Mouse (Mus musculus): ENCODE data around the gene Zbtb22. TPM values are rescaled to one million over a fixed set of nuclear protein-coding genes. Genes with fewer than 3 reads are reported as not detected.
A peak's percentile ranks its signal among the peaks of the same experiment; 100 is the strongest.

Zbtb22 gene
- polyA plus RNA-seq, 1 experiment from 2014 or later: 17.0 TPM

DNA sequence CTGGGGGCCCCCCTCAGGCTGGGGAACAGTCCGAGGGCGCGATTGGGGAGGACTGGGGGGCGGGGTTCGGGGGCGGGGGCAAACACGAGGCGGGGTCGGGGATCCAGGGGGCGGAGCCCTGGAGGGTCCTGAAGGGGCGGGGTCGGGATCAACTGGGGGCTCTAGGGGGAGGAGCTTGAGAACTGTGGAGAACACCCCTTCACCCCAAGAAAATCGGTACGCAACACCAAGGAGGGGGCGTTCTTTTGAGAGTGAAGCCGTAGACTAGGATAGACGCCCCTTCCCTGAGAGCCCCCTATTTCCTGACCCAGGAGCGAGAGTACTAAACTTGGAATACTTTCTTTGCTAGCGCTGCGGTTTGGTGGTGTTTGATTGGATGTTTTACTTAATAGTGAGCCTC is 590 bp downstream of the Zbtb22 start:
- Histone ChIP-seq H3K9ac (peak overlapping the region; percentile 78), H3K9me3 (replicated peaks) (no peaks in the 10 kb centered on the region), H3K27me3 (replicated peaks) (no peaks in the 10 kb centered on the region), H3K4me2 (peak overlapping the region; percentile 79), H3K27ac (ENCODE audit: poor library complexity, severe bottlenecking) (peak overlapping the region; percentile 84), H3K36me3 (peaks cover 54% of the 10 kb centered on the region), H3K4me3 (peak overlapping the region; percentile 71), H3K4me1 (replicated peaks) (peaks cover 42% of the 10 kb centered on the region)
- ATAC-seq (ENCODE audit: insufficient number of reproducible peaks, low FRiP score): peak; percentile 35
- WGBS: under 1% methylated on average over 12 of the region's 20 CpGs

GRCm38 (mm10) chr17:33916847-33917655 is 1.3 kb downstream of the Zbtb22 start:
- H3K9ac ChIP-seq: peak overlapping the region; percentile 69
- no peak for ATAC-seq (ENCODE audit: insufficient number of reproducible peaks, low FRiP score)
- no peak overlapping the region for H3K27ac ChIP-seq (ENCODE audit: poor library complexity, severe bottlenecking)
- no peaks in the 10 kb centered on the region for H3K9me3 ChIP-seq (replicated peaks)
- peak overlapping the region; percentile 79 for H3K4me2 ChIP-seq
- H3K36me3 ChIP-seq: peaks cover 47% of the 10 kb centered on the region
- WGBS: 70% methylated on average over 31 of the region's 31 CpGs
- H3K27me3 ChIP-seq (replicated peaks): no peaks in the 10 kb centered on the region
- peak overlapping the region; percentile 71 for H3K4me3 ChIP-seq
- H3K4me1 ChIP-seq (replicated peaks): peaks cover 42% of the 10 kb centered on the region

GRCm38 (mm10) chr17:33917656-33918292 is 2.1 kb downstream of the Zbtb22 start:
- 82% methylated on average over 18 of the region's 18 CpGs for WGBS
- H3K9me3 ChIP-seq (replicated peaks): no peaks in the 10 kb centered on the region
- H3K9ac ChIP-seq: no peak overlapping the region
- H3K27ac ChIP-seq (ENCODE audit: poor library complexity, severe bottlenecking): no peak overlapping the region
- H3K4me1 ChIP-seq (replicated peaks): peaks cover 42% of the 10 kb centered on the region
- H3K4me2 ChIP-seq: peak overlapping the region; percentile 94; the same call in 1 of the 2 replicates
- no peaks in the 10 kb centered on the region for H3K27me3 ChIP-seq (replicated peaks)
- no peak for ATAC-seq (ENCODE audit: insufficient number of reproducible peaks, low FRiP score)
- peaks cover 40% of the 10 kb centered on the region for H3K36me3 ChIP-seq
- H3K4me3 ChIP-seq: no peak overlapping the region

DNA sequence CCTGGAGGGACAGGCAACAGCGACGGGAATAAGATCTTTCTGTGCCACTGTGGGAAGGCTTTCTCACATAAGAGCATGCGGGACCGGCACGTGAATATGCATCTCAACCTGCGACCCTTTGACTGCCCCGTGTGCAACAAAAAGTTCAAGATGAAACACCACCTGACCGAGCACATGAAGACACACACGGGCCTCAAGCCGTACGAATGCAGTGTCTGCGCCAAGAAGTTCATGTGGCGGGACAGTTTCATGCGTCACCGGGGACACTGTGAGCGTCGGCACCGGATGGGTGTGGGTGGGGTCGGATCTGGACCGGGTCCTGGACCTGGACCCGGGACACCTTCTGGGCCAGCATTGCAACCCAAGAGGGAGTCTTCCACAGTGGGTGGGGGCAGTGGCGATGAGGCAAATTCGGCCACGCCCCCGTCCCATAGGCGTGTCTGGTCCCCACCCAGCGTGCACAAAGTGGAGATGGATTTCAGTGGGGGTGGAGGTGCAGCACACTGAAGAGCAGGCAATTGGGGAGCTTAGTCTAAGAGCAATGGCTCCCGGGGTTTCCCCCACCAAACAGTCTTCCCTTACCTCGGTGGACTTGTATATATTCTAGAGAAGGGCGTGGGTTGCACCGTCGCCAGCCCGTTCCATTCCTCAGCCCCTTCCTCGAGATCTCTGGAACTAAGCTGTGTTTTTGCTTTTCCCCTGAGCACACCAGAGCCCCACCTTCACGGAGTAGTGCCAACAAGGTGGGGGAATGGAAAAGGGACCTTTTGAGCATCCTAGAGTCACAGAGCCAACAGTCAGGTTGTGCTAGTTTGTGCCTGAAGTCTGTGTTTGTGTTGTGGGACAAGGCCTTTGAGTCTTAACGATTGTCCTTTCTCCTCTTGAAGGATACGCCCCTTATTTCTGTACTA is 2.8 kb downstream of the Zbtb22 start:
- peak overlapping the region; percentile 86; the same call in 1 of the 2 replicates for H3K9ac ChIP-seq
- 56% methylated on average over 37 of the region's 37 CpGs for WGBS
- peak overlapping the region; percentile 94 for H3K4me2 ChIP-seq
- H3K27me3 ChIP-seq (replicated peaks): no peaks in the 10 kb centered on the region
- H3K4me1 ChIP-seq (replicated peaks): peaks cover 42% of the 10 kb centered on the region
- H3K9me3 ChIP-seq (replicated peaks): no peaks in the 10 kb centered on the region
- H3K36me3 ChIP-seq: peaks cover 33% of the 10 kb centered on the region
- no peak for ATAC-seq (ENCODE audit: insufficient number of reproducible peaks, low FRiP score)
- H3K4me3 ChIP-seq: peak overlapping the region; percentile 75
- H3K27ac ChIP-seq (ENCODE audit: poor library complexity, severe bottlenecking): peak overlapping the region; percentile 44; the same call in 1 of the 2 replicates

DNA sequence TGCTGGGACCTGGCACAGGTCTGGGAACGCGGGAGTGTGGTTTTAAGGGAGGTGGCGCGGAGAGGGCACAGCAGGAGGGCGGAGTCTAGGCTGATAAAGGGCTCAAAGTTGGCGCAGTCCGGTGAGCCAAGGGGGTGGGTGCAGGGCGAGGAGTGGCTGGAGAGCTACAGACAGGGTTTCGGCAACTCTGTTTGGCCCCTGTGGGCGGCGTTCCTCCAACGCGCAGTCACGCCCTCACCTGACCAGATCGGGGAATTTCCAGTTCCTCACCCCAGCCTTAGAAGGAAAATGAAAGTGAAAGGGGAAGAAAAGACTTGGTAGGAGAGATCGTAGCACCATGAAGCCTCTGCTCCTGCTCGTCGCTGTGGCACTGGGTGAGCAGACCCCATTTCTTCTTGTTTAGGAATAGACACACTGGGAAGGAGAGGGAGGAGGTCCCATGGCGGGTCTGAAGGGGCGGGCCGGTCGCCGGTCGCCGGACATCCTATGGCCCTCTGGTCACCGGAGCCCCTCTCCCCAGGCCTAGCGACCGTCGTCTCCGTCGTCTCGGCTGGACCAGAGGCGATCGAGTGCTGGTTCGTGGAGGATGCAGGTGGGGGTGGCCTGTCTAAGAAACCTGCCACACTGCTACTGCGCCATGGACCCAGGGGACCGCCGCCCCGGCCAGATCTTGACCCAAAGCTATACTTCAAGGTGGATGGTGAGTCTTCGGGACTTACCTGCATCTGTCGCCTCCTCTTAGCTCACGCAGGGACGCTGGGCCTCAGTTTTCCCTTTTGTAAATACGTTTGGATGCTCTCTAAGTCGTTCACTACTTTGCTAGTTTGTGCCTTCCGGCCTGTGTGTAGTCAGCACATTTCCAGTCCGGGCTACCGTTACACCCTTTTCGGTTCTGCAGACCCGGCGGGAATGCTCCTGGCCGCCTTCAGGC is 3.9 kb downstream of the Zbtb22 start:
- H3K4me3 ChIP-seq: peak overlapping the region; percentile 75
- H3K4me2 ChIP-seq: peak overlapping the region; percentile 94
- H3K4me1 ChIP-seq (replicated peaks): peaks cover 41% of the 10 kb centered on the region
- H3K36me3 ChIP-seq: peaks cover 23% of the 10 kb centered on the region
- peak overlapping the region; percentile 86 for H3K9ac ChIP-seq
- H3K9me3 ChIP-seq (replicated peaks): no peaks in the 10 kb centered on the region
- WGBS: under 1% methylated on average over 52 of the region's 52 CpGs
- no peaks in the 10 kb centered on the region for H3K27me3 ChIP-seq (replicated peaks)
- peak overlapping the region; percentile 44 for H3K27ac ChIP-seq (ENCODE audit: poor library complexity, severe bottlenecking)
- ATAC-seq (ENCODE audit: insufficient number of reproducible peaks, low FRiP score): peak; percentile 65

GRCm38 (mm10) chr17:33920282-33921097 is 4.8 kb downstream of the Zbtb22 start:
- Histone ChIP-seq H3K27ac (ENCODE audit: poor library complexity, severe bottlenecking) (peak overlapping the region; percentile 44), H3K9ac (peak overlapping the region; percentile 86), H3K4me2 (peak overlapping the region; percentile 94), H3K9me3 (replicated peaks) (no peaks in the 10 kb centered on the region), H3K4me3 (peak overlapping the region; percentile 75), H3K4me1 (replicated peaks) (peaks cover 34% of the 10 kb centered on the region), H3K27me3 (replicated peaks) (no peaks in the 10 kb centered on the region), H3K36me3 (peaks cover 24% of the 10 kb centered on the region)
- WGBS: under 1% methylated on average over 36 of the region's 36 CpGs
- ATAC-seq (ENCODE audit: insufficient number of reproducible peaks, low FRiP score): peak; percentile 36

DNA sequence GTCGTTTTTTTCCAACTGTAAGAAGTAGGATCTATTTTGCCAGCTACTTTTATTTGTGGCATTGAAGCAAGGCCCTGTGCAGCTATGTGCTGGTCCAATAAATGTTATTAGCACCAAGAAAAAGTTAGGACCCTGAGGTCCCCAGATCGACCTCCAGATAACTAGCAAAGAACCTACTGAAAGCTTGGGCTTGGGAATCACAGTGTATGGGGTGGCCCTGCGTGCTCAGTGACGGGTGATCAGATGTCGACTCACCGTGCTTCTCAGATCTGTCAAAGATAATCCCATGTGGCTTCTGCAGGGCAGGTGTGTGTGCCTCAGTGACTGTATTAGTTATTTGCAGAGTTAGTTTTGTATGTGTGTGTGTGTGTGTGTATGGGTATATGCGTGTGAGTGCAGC is 5.7 kb downstream of the Zbtb22 start:
- H3K9ac ChIP-seq: no peak overlapping the region
- H3K27me3 ChIP-seq (replicated peaks): no peaks in the 10 kb centered on the region
- H3K27ac ChIP-seq (ENCODE audit: poor library complexity, severe bottlenecking): no peak overlapping the region
- no peaks in the 10 kb centered on the region for H3K9me3 ChIP-seq (replicated peaks)
- H3K4me2 ChIP-seq: no peak overlapping the region
- WGBS: 85% methylated on average over 7 of the region's 7 CpGs
- no peak for ATAC-seq (ENCODE audit: insufficient number of reproducible peaks, low FRiP score)
- H3K4me3 ChIP-seq: no peak overlapping the region
- H3K4me1 ChIP-seq (replicated peaks): peaks cover 34% of the 10 kb centered on the region
- H3K36me3 ChIP-seq: peaks cover 30% of the 10 kb centered on the region

DNA sequence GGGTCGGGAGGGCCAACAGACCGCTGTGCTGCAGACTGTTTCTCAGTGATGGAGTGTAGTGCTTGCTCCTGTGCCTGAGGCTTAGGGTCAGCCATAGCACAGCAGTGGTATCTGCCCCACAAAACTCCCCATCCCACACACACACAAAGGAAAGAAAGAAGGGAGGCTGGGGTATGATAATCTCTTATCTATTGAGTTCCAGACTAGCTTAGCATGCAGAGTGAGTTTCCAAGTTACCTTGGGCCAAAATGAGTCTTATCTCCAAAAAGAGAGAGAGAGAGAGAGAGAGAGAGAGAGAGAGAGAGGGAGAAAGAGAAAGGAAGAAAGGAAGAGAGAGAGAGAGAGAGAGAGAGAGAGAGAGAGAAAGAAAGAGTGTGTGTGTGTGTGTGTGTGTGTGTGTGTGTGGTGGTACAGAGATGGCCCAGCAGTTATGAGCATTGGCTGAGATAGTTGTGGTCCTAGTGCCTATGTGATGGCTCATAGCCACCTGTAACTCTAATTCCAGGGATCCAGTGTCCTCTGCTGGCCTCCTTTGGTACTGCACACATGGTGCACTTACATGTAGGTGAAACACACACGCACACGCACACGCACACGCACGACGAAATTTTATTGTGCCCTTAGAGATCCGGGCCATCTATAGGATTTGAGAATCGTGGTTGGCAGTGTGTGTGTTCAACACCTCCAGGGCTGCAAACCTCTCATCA is 9.0 kb downstream of the Zbtb22 start:
- Histone ChIP-seq H3K4me2 (no peak overlapping the region), H3K9me3 (replicated peaks) (no peaks in the 10 kb centered on the region), H3K27me3 (replicated peaks) (no peaks in the 10 kb centered on the region), H3K4me3 (no peak overlapping the region), H3K27ac (ENCODE audit: poor library complexity, severe bottlenecking) (no peak overlapping the region), H3K36me3 (peaks cover 23% of the 10 kb centered on the region; the same call in 1 of the 2 replicates), H3K4me1 (replicated peaks) (peaks cover 20% of the 10 kb centered on the region), H3K9ac (no peak overlapping the region)
- no peak for ATAC-seq (ENCODE audit: insufficient number of reproducible peaks, low FRiP score)
- 78% methylated on average over 10 of the region's 10 CpGs for WGBS

GRCm38 (mm10) chr17:33925406-33926116 is 9.9 kb downstream of the Zbtb22 start:
- no peak overlapping the region for H3K4me3 ChIP-seq
- WGBS: 79% methylated on average over 21 of the region's 21 CpGs
- no peak overlapping the region for H3K27ac ChIP-seq (ENCODE audit: poor library complexity, severe bottlenecking)
- no peak overlapping the region for H3K9ac ChIP-seq
- H3K36me3 ChIP-seq: peaks cover 23% of the 10 kb centered on the region; the same call in 1 of the 2 replicates
- no peaks in the 10 kb centered on the region for H3K9me3 ChIP-seq (replicated peaks)
- H3K27me3 ChIP-seq (replicated peaks): no peaks in the 10 kb centered on the region
- no peak overlapping the region for H3K4me2 ChIP-seq
- H3K4me1 ChIP-seq (replicated peaks): peaks cover 17% of the 10 kb centered on the region
- ATAC-seq (ENCODE audit: insufficient number of reproducible peaks, low FRiP score): no peak

Data from heart, embryonic 12.5 days (tissue).